Mouse (Mus musculus) gastrocnemius, adult 8-10 months (tissue): ENCODE results near the gene Upk1b. TPM values are rescaled to one million over a fixed set of nuclear protein-coding genes. Genes with fewer than 3 reads are reported as not detected.

Experiments used
- DNase-seq, 2 experiments: peaks; one replicate each; pipeline ENCODE4 v3.0.0; 2022; ENCODE audit warnings: low spot score in 2 of 2
- total RNA-seq, 4 experiments: library from RNA; stranded (reverse); gene quantifications; 2 replicates each; pipeline ENCODE4 v1.2.4; 2022

The Upk1b gene
- total RNA-seq, 4 experiments from 2014 or later = not detected

DNA sequence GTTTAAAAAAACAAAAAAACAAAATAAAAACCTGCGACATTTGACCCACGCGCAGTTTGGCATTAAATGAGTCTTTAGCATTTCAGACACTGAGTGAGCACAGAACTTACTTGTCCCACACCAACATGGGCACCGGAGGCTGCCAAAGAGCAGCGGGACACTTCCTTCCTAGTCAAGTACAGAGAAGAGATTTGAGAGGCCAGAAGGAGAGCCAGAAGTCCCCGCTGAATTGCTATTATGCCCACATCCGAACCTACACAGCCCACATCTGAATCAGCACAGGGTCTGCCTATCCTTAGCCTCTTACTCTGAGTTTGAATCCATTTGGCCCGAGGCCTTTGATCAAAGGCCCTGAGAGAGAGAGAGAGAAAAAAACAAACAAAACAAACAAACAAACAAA lies 75.9 kb downstream of the Upk1b start:
- DNase-seq = no peak

Other genes starting within 250 kb of the Upk1b start
- 10 to 100 TPM; 14.0 to 19.3 (median 15.5) TPM for gene Tmem39a, start 241.6 kb downstream of the Upk1b start, total RNA-seq
- gene Arhgap31, start 87.1 kb downstream of the Upk1b start, total RNA-seq = 10 to 100 TPM in 2 of 4 experiments, 1 to 10 TPM in 2; 9.3 to 14.3 (median 11.0) TPM
- gene B4galt4, start 58.1 kb downstream of the Upk1b start, total RNA-seq = 1 to 10 TPM; 2.3 to 3.5 (median 2.9) TPM
- not detected for gene 4930435E12Rik, start 28.4 kb upstream of the Upk1b start, total RNA-seq
- gene Igsf11, start 92.3 kb upstream of the Upk1b start, total RNA-seq = under 1 TPM; 0.08 to 0.19 (median 0.13) TPM